Mouse (Mus musculus): ENCODE results near the gene Accsl.

Accsl gene

GRCm38 (mm10) chr2:93874606-93875005 lies 5.6 kb upstream of the Accsl start:
- ATAC-seq (ENCODE audit: low TSS enrichment) = no peak

- no peak for ATAC-seq (ENCODE audit: low TSS enrichment)
Measured at GRCm38 (mm10) chr2:93874227-93874514, 5.2 kb upstream of the Accsl start.

- ATAC-seq (ENCODE audit: low TSS enrichment) = no peak
Measured at GRCm38 (mm10) chr2:93873449-93874226, 4.7 kb upstream of the Accsl start.

- no peak for ATAC-seq (ENCODE audit: low TSS enrichment)
Measured at GRCm38 (mm10) chr2:93872257-93872656, 3.3 kb upstream of the Accsl start.

GRCm38 (mm10) chr2:93871411-93871925 lies 2.5 kb upstream of the Accsl start:
- peak; percentile 18; the same call in 1 of the 2 replicates for ATAC-seq (ENCODE audit: low TSS enrichment)

GRCm38 (mm10) chr2:93870842-93871241 lies 1.9 kb upstream of the Accsl start:
- ATAC-seq (ENCODE audit: low TSS enrichment) = peak; percentile 86

GRCm38 (mm10) chr2:93868566-93868965 lies 391 bp downstream of the Accsl start:
- ATAC-seq (ENCODE audit: low TSS enrichment) = no peak

GRCm38 (mm10) chr2:93863229-93863628 lies 5.7 kb downstream of the Accsl start:
- no peak for ATAC-seq (ENCODE audit: low TSS enrichment)

GRCm38 (mm10) chr2:93858845-93859244 lies 10.1 kb downstream of the Accsl start:
- no peak for ATAC-seq (ENCODE audit: low TSS enrichment)

- ATAC-seq (ENCODE audit: low TSS enrichment) = no peak
Measured at GRCm38 (mm10) chr2:93851303-93851702, 17.7 kb downstream of the Accsl start.

GRCm38 (mm10) chr2:93850317-93850944 lies 18.5 kb downstream of the Accsl start:
- no peak for ATAC-seq (ENCODE audit: low TSS enrichment)

- ATAC-seq (ENCODE audit: low TSS enrichment) = peak; percentile 92
Measured at GRCm38 (mm10) chr2:93849505-93850089, 19.4 kb downstream of the Accsl start, which contains the start of gene Accs. Gene Accs (minus strand): TSS chr2:93849943.

GRCm38 (mm10) chr2:93841349-93841748 lies 27.6 kb downstream of the Accsl start:
- no peak for ATAC-seq (ENCODE audit: low TSS enrichment)

- ATAC-seq (ENCODE audit: low TSS enrichment) = 0 out of 2 replicates have a peak, but pooled peaks have one; percentile 34
Measured at GRCm38 (mm10) chr2:93840109-93840508, 28.8 kb downstream of the Accsl start.

- no peak for ATAC-seq (ENCODE audit: low TSS enrichment)
Measured at GRCm38 (mm10) chr2:93838931-93839330, 30.0 kb downstream of the Accsl start.

GRCm38 (mm10) chr2:93836232-93836785 lies 32.6 kb downstream of the Accsl start:
- ATAC-seq (ENCODE audit: low TSS enrichment) = no peak

GRCm38 (mm10) chr2:93835596-93835995 lies 33.4 kb downstream of the Accsl start:
- no peak for ATAC-seq (ENCODE audit: low TSS enrichment)

- ATAC-seq (ENCODE audit: low TSS enrichment) = peak; percentile 74
Measured at GRCm38 (mm10) chr2:93823519-93823918, 45.4 kb downstream of the Accsl start.

- peak; percentile 93 for ATAC-seq (ENCODE audit: low TSS enrichment)
Measured at GRCm38 (mm10) chr2:93822045-93822749, 46.8 kb downstream of the Accsl start, which contains the start of gene Ext2. Gene Ext2 (minus strand): TSS chr2:93822568.

- ATAC-seq (ENCODE audit: low TSS enrichment) = no peak
Measured at GRCm38 (mm10) chr2:93817791-93818190, 51.2 kb downstream of the Accsl start.

GRCm38 (mm10) chr2:93813343-93813742 lies 55.6 kb downstream of the Accsl start:
- ATAC-seq (ENCODE audit: low TSS enrichment) = no peak

GRCm38 (mm10) chr2:93811812-93812211 lies 57.1 kb downstream of the Accsl start:
- ATAC-seq (ENCODE audit: low TSS enrichment) = peak; percentile 39; the same call in 1 of the 2 replicates
